Mouse (Mus musculus) v-Abl transformed pro-B cells (cell line): ENCODE results near the gene Olfr1178.

Experiments
- in situ Hi-C, 2 experiments: fragments of 400-800 bp; cut with MboI; formaldehyde crosslinking; loops; one replicate each; pipeline ENCODE4 v1.15.1; 2025; ENCODE audit not compliant: unreplicated experiment in 2 of 2

The Olfr1178 gene

DNA sequence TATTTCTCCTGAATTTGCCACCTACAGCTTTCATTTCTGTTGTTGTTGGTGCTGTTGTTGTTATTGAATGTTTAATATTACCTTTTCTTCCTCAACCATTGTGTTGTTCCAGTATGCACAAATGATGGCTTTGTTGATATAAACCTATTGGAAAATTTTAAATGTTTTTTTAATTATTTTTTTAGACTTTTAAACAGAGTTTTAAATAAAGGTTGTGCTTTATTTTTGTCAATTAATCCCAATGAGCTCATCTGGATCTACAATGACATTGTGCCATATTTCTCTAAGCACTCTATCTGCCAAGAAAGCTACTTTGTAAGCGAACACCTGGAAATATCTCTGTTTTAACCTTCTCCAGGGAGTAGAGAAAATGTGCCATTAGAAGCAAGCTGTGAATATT is at the start of gene Olfr1178:
Olfr1178 (plus strand) TSS at position 301 of the 400 bp plus-strand sequence.
- in situ Hi-C loops, result no loop called here

DNA sequence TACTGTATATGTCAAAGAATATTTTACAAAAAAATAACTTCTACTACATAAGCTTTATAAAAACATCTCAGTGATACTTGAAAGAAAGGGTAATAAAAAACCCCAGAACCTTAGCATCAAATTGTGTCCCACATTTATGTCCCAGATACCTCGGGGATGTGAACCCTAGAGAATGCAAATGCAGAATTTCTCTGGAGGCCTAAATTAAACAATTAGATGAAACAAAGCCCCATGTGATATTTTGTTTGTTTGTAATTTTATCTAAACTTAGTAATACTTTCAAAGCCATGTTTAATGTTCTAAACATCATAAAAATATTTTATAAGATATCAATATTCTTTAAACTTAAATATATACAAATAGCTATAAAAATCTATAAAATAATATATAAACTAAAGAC is 40.5 kb upstream of the Olfr1178 start, which contains the start of gene Olfr1177-ps:
Olfr1177-ps (minus strand) TSS at position 101 of the 400 bp plus-strand sequence.
- in situ Hi-C loops, result no loop called here

DNA sequence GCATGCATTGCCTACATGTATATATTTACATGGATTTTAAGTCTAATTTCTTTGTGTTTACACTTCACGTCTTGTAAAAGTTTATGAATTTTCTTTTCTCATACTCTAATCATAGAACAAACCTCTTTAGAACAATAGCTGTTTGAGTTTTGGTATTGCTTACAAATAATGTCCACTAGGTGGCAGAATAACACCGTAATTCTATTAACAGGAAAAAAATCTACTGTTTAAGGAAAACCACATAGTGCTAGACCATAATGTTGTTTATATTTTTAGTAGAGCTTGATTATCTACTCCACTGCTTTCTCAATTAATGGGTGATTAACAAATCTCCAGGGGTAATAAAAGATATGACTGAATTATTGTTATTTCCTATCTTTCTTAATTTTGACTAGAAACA is 30.6 kb upstream of the Olfr1178 start:
- in situ Hi-C loops, result no loop called here

DNA sequence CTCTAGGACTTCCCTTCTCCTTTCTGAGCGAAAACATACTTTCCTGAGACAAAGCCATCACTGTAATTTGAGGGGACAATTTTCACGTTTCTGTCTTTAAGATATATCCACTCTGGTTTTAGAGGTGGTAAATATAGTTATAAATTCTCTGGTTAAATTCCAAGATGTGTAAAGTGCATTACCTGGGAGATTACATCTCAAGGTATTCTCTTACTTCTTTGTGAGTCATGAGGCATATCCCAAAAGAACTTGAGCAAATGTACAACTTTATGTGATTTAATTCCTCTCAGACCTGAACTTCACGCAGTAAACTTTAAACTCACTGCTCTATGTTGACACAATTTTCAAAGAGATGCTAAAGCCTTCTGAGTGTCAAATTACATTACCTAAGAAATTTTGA is 19.5 kb downstream of the Olfr1178 start, which contains the start of gene Olfr1179:
Olfr1179 (minus strand) TSS at position 101 of the 400 bp plus-strand sequence.
- in situ Hi-C loops, result no loop called here

DNA sequence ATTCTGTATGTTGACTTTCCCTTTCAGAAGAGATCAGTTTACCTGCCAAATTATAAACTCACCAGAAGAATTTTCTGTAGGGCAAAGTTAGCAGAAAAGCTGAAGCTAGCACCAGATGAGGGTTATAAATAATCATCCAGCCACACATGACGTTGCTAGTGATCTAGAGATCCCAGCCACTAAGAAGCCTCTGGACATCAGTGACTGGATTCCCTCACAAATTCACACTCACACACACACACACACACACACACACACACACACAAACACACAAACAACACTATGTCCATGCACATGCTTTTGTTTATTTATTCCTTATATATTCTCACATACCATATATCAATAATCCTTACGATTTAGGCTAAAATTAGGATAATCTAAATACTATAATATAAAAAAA is 32.2 kb downstream of the Olfr1178 start, which contains the start of gene Olfr1180:
Olfr1180 (minus strand) TSS at position 101 of the 400 bp plus-strand sequence.
- in situ Hi-C loops, result no loop called here

DNA sequence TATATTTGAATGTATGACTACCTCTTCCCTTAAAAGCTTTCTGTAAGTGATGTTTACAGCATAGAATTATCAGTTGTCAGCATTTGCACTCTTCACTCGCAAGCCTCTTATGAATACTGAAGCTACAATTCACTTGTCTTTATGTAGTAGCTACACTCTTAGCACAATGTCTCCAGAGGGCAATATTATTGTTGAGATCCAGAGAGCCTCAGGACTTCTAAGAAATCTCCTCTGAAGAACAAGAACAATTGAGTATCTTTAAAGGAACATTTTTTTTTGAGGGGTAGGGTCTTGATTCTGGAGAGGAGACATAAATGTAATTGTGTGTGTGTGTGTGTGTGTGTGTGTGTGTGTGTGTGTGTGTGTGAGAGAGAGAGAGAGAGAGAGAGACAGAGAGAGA is 39.2 kb downstream of the Olfr1178 start, which contains the start of gene Olfr1181:
Olfr1181 (minus strand) TSS at position 101 of the 400 bp plus-strand sequence.
- in situ Hi-C loops, result no loop called here

DNA sequence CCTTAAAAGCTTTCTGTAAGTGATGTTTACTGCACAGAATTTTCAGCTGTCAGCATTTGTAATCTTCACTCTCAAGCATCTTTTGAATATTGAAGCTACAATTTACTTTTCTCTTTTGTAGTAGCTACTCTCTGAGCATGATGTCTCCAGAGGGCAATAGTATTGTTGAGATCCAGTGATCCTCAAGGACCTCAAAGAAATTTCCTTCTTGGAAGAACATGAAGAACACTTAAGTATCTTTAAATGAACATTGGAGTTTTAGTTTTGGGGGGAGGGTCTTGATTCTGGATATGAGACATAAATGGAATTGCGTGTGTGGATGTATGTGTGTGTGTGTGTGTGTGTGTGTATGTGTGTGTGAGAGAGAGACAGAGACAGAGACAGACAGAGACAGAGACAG is 62.2 kb downstream of the Olfr1178 start, which contains the start of gene Gm13757:
Gm13757 (minus strand) TSS at position 101 of the 400 bp plus-strand sequence.
- in situ Hi-C loops, result no loop called here
